Mouse (Mus musculus): ENCODE measurements at regions not wholly inside any gene's neighbourhood (a gene's known extent, or its start where the extent isn't known, plus 50 kb on each side); places are given as distances from the start of the nearest gene placed in this dataset.

DNA sequence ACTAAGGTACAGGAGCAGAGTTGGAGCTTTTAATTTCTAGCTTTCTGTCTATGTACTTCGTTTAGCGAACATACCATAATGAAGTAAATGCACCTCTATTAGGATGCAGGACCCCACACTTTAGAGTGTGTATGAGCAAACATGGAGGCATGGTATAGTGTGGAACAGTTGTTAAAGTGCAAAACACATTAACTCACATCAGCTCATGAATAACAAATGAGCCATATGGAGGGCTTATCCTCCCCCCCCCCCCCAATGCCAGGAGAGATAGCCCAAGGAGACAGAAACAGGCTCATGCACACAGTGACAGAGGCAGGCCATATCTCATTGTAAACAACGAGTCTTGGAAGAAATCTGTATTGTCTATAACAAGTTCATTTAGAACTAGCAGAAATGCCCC lies 270.9 kb upstream of the Sall1 start:
- DNase-seq = no peak

GRCm38 (mm10) chr8:89310696-89311214 lies 266.8 kb upstream of the Sall1 start:
- no peak for DNase-seq

GRCm38 (mm10) chr8:89309591-89309990 lies 265.6 kb upstream of the Sall1 start:
- no peak for DNase-seq

DNA sequence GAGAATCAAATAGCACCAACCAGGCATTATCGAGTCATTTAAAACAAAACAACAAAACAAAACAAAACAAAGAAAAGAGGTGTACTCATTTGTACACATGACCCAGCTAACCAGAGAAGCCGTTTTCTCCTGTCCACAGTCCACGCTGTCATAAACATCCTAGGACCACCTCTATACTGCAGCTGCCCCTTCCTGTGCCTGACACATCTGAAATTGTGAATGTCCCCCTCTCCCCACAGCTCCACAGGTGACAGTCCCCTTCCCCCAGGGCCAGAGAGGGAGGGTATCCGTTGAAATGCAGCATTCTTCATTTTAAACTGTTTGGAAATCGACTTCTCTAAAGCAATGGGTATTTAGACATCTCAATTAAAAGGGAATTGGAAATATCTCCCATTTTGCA lies 265.0 kb upstream of the Sall1 start:
- DNase-seq = no peak

- DNase-seq = no peak
Measured at GRCm38 (mm10) chr8:89308532-89308931, 264.6 kb upstream of the Sall1 start.

DNA sequence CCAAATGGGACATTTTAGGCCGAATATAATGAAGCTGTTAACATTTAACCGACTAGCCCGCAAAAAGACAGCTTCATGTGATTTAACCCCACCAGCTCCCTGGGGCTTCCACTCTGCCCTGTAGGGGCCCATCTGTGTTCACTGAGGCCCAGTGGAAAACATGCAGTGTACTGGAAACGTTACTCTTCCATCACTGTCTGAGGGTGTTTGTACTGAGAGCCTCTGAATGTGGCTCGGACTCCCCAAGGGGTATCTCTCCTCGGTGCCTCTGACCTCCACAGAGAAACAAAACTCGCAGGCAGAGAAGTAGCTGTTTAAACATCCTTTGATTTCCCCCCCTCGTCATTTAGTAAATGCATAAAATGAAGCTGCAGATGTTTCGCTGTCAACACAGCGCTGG lies 263.6 kb upstream of the Sall1 start:
- no peak for DNase-seq

- no peak for DNase-seq
Measured at GRCm38 (mm10) chr8:89307085-89307484, 263.1 kb upstream of the Sall1 start.

GRCm38 (mm10) chr8:89304116-89304515 lies 260.2 kb upstream of the Sall1 start:
- DNase-seq = no peak

DNA sequence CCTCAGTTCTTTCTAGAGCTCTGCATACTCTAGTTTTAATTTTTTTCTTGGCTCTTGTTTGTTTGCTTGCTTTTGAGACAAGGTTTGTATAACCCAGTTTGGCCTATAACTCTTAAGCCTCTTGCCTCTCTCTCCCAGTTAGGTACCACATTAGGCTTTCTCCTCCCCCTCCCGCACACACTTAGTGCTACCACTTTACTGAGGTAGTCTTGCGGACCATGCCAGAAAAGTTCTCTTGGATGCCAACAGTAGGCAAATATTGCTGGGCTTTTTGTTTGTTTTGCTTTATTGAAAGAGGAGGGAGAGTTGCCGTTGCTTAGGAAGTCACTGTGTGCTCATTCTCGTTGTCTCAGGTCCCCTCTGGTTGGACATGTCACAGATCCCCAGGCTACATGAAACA lies 259.4 kb upstream of the Sall1 start:
- no peak for DNase-seq

- no peak for DNase-seq
Measured at GRCm38 (mm10) chr8:89299637-89300036, 255.7 kb upstream of the Sall1 start.

- DNase-seq = no peak
Measured at GRCm38 (mm10) chr8:89295686-89296085, 251.7 kb upstream of the Sall1 start.

GRCm38 (mm10) chr8:89289017-89289416 lies 245.1 kb upstream of the Sall1 start:
- no peak for DNase-seq

GRCm38 (mm10) chr8:89284871-89285564 lies 241.1 kb upstream of the Sall1 start:
- no peak for DNase-seq

GRCm38 (mm10) chr8:89283105-89284096 lies 239.4 kb upstream of the Sall1 start:
- DNase-seq = no peak

GRCm38 (mm10) chr8:89279844-89280243 lies 235.9 kb upstream of the Sall1 start:
- no peak for DNase-seq

DNA sequence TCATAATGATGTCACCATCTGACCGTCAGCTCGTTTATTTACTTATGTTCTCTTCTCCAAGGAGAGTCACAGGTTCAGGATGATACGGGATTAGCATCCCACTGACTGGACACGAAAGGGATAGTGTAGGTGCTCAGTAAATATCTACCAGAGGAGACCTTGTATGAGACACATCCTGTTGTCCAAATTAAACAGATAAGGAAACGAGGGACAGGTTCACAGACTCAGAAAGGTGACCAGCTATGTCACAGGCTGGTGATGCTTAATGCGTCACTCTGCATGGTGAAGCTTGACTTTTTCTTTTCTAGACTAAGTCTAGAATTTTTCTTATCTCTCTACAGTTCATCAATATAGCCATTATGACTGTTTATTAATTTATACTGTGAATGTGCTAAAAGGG lies 235.2 kb upstream of the Sall1 start:
- no peak for DNase-seq

DNA sequence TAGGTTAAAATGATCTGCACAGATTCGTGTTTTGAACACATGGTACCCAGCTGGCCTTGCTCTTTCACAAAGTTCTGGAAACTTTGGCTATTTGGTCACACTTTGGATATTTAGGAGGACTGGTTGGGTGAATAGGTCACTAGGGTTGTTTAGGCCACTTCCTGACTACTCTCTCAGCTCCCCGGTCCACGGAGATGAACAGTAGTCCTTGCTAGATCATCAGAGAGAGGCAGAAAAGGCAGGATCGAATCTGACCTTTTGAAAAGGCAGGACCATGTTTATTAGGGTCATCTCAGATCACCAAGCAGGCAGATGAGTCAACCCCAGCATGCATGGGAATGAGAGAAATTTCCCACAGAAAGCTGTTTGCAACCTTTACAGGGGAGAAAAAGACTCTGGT lies 229.3 kb upstream of the Sall1 start:
- DNase-seq = no peak

DNA sequence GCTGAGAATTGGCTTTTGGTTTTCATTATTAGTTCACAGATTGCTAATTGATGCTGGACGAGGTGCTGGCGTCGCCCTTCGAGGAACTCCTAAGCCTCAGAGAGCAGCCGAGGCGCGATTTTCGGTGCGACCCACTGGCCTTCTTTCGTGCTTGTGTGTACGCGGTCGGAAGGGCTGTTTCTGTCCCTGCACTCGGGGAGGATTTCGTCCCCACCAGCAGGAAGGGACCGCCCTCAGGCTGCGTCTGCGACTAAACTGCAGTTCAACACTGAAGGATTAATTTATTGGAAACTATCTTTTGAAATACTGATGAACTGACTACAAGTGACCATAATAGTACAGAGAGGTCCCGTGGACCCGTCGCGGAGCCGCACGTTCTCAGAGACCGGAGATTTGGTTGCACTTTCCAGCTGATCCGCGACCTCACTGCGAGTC lies 228.4 kb upstream of the Sall1 start:
- DNase-seq = peak in 1 of 2 experiments; percentile 3

DNA sequence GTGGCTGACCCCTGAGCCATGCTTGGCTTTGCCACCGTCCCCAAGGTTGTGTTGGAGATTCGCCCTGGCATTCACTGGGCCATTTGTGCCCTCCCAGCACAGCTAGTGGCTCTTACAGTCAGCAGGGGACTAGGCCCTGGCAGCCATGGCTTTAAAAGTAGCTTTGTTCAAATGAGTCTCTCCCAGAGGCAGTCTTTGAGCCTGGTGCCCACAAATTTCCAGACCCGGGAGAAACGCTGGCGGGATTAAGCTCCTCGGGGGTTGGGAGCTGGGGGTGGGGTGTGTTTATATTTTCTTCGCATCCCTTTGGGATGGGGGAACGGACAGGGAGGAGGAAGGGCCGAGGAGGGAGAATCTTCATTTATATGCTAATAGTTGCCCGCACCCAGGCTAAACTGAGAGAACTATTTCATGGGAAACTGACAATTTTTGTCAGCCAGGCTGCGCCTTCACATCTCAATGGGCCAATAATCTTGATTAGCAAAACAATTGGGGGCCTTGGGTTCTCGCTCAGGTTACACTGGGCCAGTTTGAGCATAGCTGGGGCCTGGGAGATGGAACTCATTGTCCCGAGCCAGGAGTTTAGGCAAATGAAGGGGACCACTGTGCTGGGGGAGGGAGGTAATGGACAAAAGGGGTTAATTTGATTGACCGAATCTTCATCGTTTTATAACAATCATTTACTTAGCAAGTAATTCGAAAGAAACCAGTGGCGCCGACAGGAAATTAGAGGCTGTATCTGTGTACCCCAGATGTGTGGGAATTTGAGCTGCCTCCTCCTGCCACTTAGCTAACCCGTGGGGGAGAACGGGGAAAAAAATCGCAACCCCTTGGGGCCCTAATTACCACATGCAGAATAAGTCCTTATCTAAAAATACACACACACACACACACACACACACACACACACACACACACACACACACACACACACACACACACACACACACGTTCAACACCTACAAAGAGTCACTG lies 227.7 kb upstream of the Sall1 start:
- DNase-seq = peak; percentile 5 to 6

- DNase-seq = no peak
Measured at GRCm38 (mm10) chr8:89270001-89270400, 226.0 kb upstream of the Sall1 start.

DNA sequence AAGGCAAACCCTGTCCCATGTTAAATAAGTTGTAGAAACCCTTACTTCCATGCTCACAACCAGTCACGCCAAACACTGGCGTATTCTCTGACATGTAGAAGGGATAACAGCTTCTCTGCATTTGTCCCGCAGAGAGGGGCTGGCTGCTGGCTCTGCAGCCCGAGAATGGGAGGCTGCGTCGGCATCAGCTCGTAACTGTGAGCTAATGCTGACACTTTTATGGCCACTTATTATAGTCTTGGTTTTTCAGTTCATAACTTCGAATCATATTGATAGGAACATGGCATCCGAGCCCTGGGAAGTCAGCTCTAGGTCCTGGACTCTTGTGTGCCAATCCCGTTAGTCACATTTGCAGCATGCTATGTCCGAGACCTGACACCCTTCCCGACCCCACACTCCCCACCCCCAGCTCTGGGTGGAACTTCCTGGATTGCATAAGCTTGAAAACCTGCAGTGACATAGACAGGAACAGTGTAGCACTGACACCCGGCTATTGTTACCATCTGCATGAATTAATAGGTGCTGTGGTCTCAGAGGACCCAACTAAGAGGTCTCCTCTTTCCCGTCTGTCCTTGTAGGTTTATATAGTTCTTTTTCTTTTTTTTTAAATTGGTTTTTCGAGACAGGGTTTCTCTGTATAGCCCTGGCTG lies 217.3 kb upstream of the Sall1 start:
- DNase-seq = no peak

DNA sequence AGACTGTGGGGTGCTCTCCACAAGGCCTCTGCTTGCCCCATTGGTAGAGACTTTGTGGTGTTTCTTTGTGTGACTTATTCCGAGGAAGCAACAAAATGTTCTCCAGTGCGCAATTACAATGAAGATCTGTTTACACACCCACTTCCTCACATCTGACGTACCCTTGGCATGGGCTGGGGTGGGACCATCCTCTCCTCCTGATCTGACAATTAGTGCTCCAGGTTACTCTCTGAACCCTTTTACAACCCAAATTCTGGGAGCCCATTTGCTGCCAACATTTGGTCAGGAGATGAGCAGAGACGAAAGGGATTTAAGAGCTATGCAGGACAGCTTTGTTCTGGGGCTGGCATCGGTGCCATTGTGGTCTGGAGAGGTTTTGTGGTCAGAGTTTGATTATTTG lies 215.9 kb upstream of the Sall1 start:
- DNase-seq = no peak

All from cerebellum, adult 18-20 months (tissue).